Mouse (Mus musculus): ENCODE data around the gene Gfm1.

The Gfm1 gene

GRCm38 (mm10) chr3:67429999-67430380 is at the start of gene Gfm1:
Gene Gfm1 (plus strand): TSS chr3:67430096.
- peak; percentile 84 to 87 for DNase-seq (ENCODE audit: low spot score in 2 of 2)

GRCm38 (mm10) chr3:67429338-67429998 is 428 bp upstream of the Gfm1 start:
- no peak for DNase-seq (ENCODE audit: low spot score in 2 of 2)

- DNase-seq (ENCODE audit: low spot score in 2 of 2), result no peak
Observed at GRCm38 (mm10) chr3:67434011-67434410, 4.1 kb downstream of the Gfm1 start.

- DNase-seq (ENCODE audit: low spot score in 2 of 2), result no peak
Observed at GRCm38 (mm10) chr3:67447143-67447542, 17.2 kb downstream of the Gfm1 start.

GRCm38 (mm10) chr3:67449660-67450059 is 19.8 kb downstream of the Gfm1 start:
- no peak for DNase-seq (ENCODE audit: low spot score in 2 of 2)

GRCm38 (mm10) chr3:67450601-67451210 is 20.8 kb downstream of the Gfm1 start:
- no peak for DNase-seq (ENCODE audit: low spot score in 2 of 2)

GRCm38 (mm10) chr3:67459881-67460280 is 30.0 kb downstream of the Gfm1 start:
- no peak for DNase-seq (ENCODE audit: low spot score in 2 of 2)

GRCm38 (mm10) chr3:67462015-67462414 is 32.1 kb downstream of the Gfm1 start:
- DNase-seq (ENCODE audit: low spot score in 2 of 2), result no peak

- DNase-seq (ENCODE audit: low spot score in 2 of 2), result no peak
Observed at GRCm38 (mm10) chr3:67462578-67462977, 32.7 kb downstream of the Gfm1 start.

- no peak for DNase-seq (ENCODE audit: low spot score in 2 of 2)
Observed at GRCm38 (mm10) chr3:67463001-67463400, 33.1 kb downstream of the Gfm1 start.

GRCm38 (mm10) chr3:67463450-67464372 is 33.8 kb downstream of the Gfm1 start, which contains the start of gene Lxn:
Gene Lxn (minus strand): TSS chr3:67463926.
- DNase-seq (ENCODE audit: low spot score in 2 of 2), result peak; percentile 16 to 63

- DNase-seq (ENCODE audit: low spot score in 2 of 2), result no peak
Observed at GRCm38 (mm10) chr3:67466576-67466975, 36.7 kb downstream of the Gfm1 start.

GRCm38 (mm10) chr3:67467281-67467680 is 37.4 kb downstream of the Gfm1 start:
- DNase-seq (ENCODE audit: low spot score in 2 of 2), result no peak

GRCm38 (mm10) chr3:67471408-67472127 is 41.7 kb downstream of the Gfm1 start:
- no peak for DNase-seq (ENCODE audit: low spot score in 2 of 2)

- no peak for DNase-seq (ENCODE audit: low spot score in 2 of 2)
Observed at GRCm38 (mm10) chr3:67473438-67473837, 43.5 kb downstream of the Gfm1 start.

- no peak for DNase-seq (ENCODE audit: low spot score in 2 of 2)
Observed at GRCm38 (mm10) chr3:67479806-67480205, 49.9 kb downstream of the Gfm1 start.

GRCm38 (mm10) chr3:67482400-67482799 is 52.5 kb downstream of the Gfm1 start:
- DNase-seq (ENCODE audit: low spot score in 2 of 2), result no peak

- DNase-seq (ENCODE audit: low spot score in 2 of 2), result no peak
Observed at GRCm38 (mm10) chr3:67485233-67485632, 55.3 kb downstream of the Gfm1 start.

GRCm38 (mm10) chr3:67490156-67490555 is 60.3 kb downstream of the Gfm1 start:
- DNase-seq (ENCODE audit: low spot score in 2 of 2), result no peak

GRCm38 (mm10) chr3:67492086-67492869 is 62.4 kb downstream of the Gfm1 start:
- DNase-seq (ENCODE audit: low spot score in 2 of 2), result peak; percentile 21 to 36

- DNase-seq (ENCODE audit: low spot score in 2 of 2), result no peak
Observed at GRCm38 (mm10) chr3:67493132-67493531, 63.2 kb downstream of the Gfm1 start.
